Mouse (Mus musculus) megakaryocyte, embryonic 14.5 days (primary cell): ENCODE measurements at regions not wholly inside any gene's neighbourhood (a gene's known extent, or its start where the extent isn't known, plus 50 kb on each side); places are given as distances from the start of the nearest gene placed in this dataset.

Experiments used
- FLI1 ChIP-seq: IDR thresholded peaks from 2 replicates; pipeline ENCODE4 v1.6.1; 2012; ENCODE audit warnings: low read length, inconsistent platforms, mixed read lengths
- GATA1 ChIP-seq: IDR thresholded peaks from 3 replicates; pipeline ENCODE4 v1.6.1; 2012; ENCODE audit warnings: mixed read lengths, low read length, inconsistent platforms, borderline replicate concordance

- TF ChIP-seq GATA1 (no peak), FLI1 (no peak)
Measured at GRCm38 (mm10) chr7:70166081-70166480, 200.5 kb downstream of the Nr2f2 start.
